Mouse (Mus musculus): Measurements from ENCODE around the gene Vta1. TPM values are rescaled to one million over a fixed set of nuclear protein-coding genes. Genes with fewer than 3 reads are reported as not detected.

The Vta1 gene
- 10 to 100 TPM; 45.7 to 65.4 TPM for total RNA-seq (2023)

DNA sequence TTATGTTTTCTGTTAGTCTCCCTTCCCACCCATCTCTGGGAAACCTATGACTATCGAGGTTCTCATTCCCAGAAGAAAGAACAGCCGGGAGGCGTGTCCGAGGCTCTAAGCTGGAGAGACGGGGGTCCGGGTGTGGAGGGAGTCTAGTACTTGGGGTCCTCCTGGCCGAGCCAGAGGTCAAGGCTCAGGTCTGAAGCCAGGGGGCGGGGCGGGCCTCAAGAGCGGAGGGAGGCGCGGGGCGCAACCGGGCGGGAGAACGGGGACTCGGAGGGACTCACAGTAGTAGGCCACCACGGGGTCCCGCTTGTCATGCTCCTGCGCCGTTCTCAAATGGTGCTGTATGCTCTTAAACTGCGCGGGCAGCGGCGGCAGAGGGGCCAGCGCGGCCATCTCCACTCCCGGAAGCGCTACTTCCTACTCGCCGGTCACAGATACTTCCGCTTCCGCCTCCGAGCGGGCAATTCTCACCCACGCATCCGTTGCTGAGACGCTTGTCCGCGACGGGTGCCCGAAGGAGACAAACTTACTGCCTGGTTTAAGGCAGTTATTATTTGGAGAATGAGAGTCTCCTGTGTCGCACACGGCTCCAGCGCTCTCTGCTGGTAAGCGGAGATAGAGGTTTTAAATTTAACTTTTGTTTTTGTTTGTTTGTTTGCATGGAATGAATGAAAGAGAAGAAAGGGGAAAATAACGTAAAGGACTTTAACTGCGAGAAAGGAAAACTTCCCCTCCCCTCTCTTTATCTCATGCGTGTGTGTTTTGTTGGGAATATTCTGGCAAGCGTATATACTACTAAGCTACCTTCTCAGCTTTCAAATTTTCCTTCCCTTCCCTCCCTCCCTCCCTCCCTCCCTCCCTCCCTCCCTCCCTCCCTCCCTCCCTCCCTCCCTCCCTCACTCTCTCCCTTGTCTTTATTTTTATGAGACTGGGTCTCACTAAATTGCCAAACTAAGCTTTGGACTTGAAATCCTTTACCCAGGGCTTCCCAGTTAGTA is at the start of gene Vta1, which contains the start of gene Nmbr:
Gene Vta1 (minus strand): TSS at position 489 of the 995 bp plus-strand sequence.
Gene Nmbr (plus strand): TSS at position 520 of the 995 bp plus-strand sequence.

DNA sequence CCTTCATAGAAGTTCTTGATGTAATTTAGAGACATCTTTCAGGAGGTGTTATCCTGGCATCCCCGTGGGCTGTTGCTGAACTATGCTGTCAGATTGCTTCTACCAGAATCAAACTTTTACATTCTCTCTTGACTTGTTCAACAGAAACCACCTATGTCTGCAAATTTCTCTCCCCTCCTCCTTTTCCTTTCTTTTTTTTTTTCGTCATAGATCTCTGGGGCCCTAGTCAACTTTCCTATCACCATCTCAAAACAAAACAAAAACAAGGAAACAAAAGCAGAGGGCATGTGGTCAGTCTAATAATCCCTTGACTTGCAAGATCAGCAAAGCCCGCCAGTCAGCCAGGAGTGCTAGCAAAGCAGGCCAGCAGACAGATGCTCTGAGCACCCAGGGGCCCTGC is 12.8 kb upstream of the Vta1 start, which contains the start of gene Gje1:
Gene Gje1 (minus strand): TSS at position 101 of the 400 bp plus-strand sequence.

Other genes starting within 250 kb of the Vta1 start
- gene Adgrg6, start 159.9 kb downstream of the Vta1 start, total RNA-seq (2023): 1 to 10 TPM; 6.8 to 9.0 TPM
- gene Nmbr, start within 50 bp of the Vta1 start, total RNA-seq (2023): not detected
- not detected for gene Gje1, start 12.7 kb upstream of the Vta1 start, total RNA-seq (2023)

Data from monocyte, adult 59 days (primary cell).